Mouse (Mus musculus) kidney, embryonic 15.5 days (tissue): Measurements from ENCODE around the gene Igdcc3. TPM values are rescaled to one million over a fixed set of nuclear protein-coding genes. Genes with fewer than 3 reads are reported as not detected.

ENCODE experiments used
- ATAC-seq: fragments of 200-750 bp; cut with Nextera tagmentation; replicated peaks from 2 replicates; pipeline ENCODE4 v1.8.0; 2017; ENCODE audit warnings: moderate TSS enrichment; ENCODE audit not compliant: low FRiP score
- H3K27ac ChIP-seq: fragments of 300-500 bp; sonication (generic); 2 replicates; pipeline ENCODE4 v1.5.1; 2015; ENCODE audit warnings: mild to moderate bottlenecking, inconsistent platforms
- H3K27me3 ChIP-seq: fragments of 300-500 bp; sonication (generic); 2 replicates; pipeline ENCODE4 v1.6.1; 2015; ENCODE audit warnings: inconsistent platforms
- H3K36me3 ChIP-seq: fragments of 300-500 bp; sonication (generic); 2 replicates; pipeline ENCODE4 v1.6.1; 2015; ENCODE audit warnings: inconsistent platforms
- H3K4me1 ChIP-seq: fragments of 300-500 bp; sonication (generic); 2 replicates; pipeline ENCODE4 v1.6.1; 2015; ENCODE audit warnings: inconsistent platforms
- H3K4me2 ChIP-seq: fragments of 300-500 bp; sonication (generic); 2 replicates; pipeline ENCODE4 v1.6.1; 2015; ENCODE audit warnings: moderate library complexity, mild to moderate bottlenecking, inconsistent platforms
- H3K4me3 ChIP-seq: fragments of 300-500 bp; sonication (generic); replicated peaks from 2 replicates; pipeline ENCODE4 v1.5.1; 2015; ENCODE audit warnings: mild to moderate bottlenecking, inconsistent platforms
- H3K9ac ChIP-seq: fragments of 300-500 bp; sonication (generic); 2 replicates; pipeline ENCODE4 v1.6.1; 2015; ENCODE audit warnings: mild to moderate bottlenecking, inconsistent platforms
- H3K9me3 ChIP-seq: fragments of 300-500 bp; sonication (generic); replicated peaks from 2 replicates; pipeline ENCODE4 v1.6.1; 2016; ENCODE audit warnings: inconsistent platforms
- WGBS: fragments of 180-500 bp; shearing (Covaris S2); methylation state at CpG from one replicate; pipeline ENCODE4 v1.1.7; 2015; ENCODE audit warnings: mixed read lengths; 5-methylcytosine and 5-hydroxymethylcytosine counted together
- polyA plus RNA-seq: library from polyadenylated mRNA; unstranded; fragments of >200 nt; fragmentation: Nextera tagmentation; extraction: Ambion mirVana; gene quantifications from 2 replicates; pipeline ENCODE4 v1.2.1, GENCODE M21; 2015

Igdcc3 gene
- polyA plus RNA-seq, 1 experiment from 2014 or later: 4.2 TPM

- H3K4me2 ChIP-seq: peak overlapping the region; percentile 98
- H3K4me3 ChIP-seq: peak overlapping the region; percentile 81
- peak; percentile 72 for ATAC-seq
- H3K4me1 ChIP-seq: peaks cover 22% of the 10 kb centered on the region
- H3K27me3 ChIP-seq: peaks cover 37% of the 10 kb centered on the region
- peaks cover 15% of the 10 kb centered on the region for H3K36me3 ChIP-seq
- H3K27ac ChIP-seq: peak overlapping the region; percentile 91
- H3K9ac ChIP-seq: peak overlapping the region; percentile 88
- WGBS: under 1% methylated on average over 17 of the region's 17 CpGs
- no peaks in the 10 kb centered on the region for H3K9me3 ChIP-seq
These were observed 958 bp downstream of the Igdcc3 start for GRCm38 (mm10) chr9:65141976-65142318.

- peak; percentile 63 for ATAC-seq
- H3K27ac ChIP-seq: peak overlapping the region; percentile 91; the same call in 1 of the 2 replicates
- peak overlapping the region; percentile 88; the same call in 1 of the 2 replicates for H3K9ac ChIP-seq
These were observed 1.4 kb downstream of the Igdcc3 start for GRCm38 (mm10) chr9:65142399-65142798.

GRCm38 (mm10) chr9:65146001-65146400, 5.0 kb downstream of the Igdcc3 start:
- H3K27ac ChIP-seq: no peak overlapping the region
- H3K9me3 ChIP-seq: no peaks in the 10 kb centered on the region
- H3K4me3 ChIP-seq: no peak overlapping the region
- H3K27me3 ChIP-seq: peaks cover 18% of the 10 kb centered on the region; the same call in 1 of the 2 replicates
- 70% methylated on average over 5 of the region's 5 CpGs for WGBS
- ATAC-seq: no peak
- H3K4me2 ChIP-seq: no peak overlapping the region
- H3K36me3 ChIP-seq: peaks cover 20% of the 10 kb centered on the region
- H3K4me1 ChIP-seq: peaks cover 13% of the 10 kb centered on the region
- H3K9ac ChIP-seq: no peak overlapping the region

More at GRCm38 (mm10) chr9:65142399-65142798, 1.4 kb downstream of the Igdcc3 start:
- peak overlapping the region; percentile 81 for H3K4me3 ChIP-seq
- peaks cover 22% of the 10 kb centered on the region for H3K4me1 ChIP-seq
- peak overlapping the region; percentile 98 for H3K4me2 ChIP-seq
- peaks cover 20% of the 10 kb centered on the region for H3K36me3 ChIP-seq
- WGBS: 1% methylated on average over 8 of the region's 8 CpGs
- H3K9me3 ChIP-seq: no peaks in the 10 kb centered on the region
- H3K27me3 ChIP-seq: peaks cover 37% of the 10 kb centered on the region

- no peak overlapping the region for H3K27ac ChIP-seq
- 86% methylated on average over 7 of the region's 7 CpGs for WGBS
- no peak overlapping the region for H3K9ac ChIP-seq
- no peak overlapping the region for H3K4me2 ChIP-seq
- no peaks in the 10 kb centered on the region for H3K9me3 ChIP-seq
- ATAC-seq: no peak
- peaks cover 11% of the 10 kb centered on the region for H3K4me1 ChIP-seq
- no peak overlapping the region for H3K4me3 ChIP-seq
- peaks cover 10% of the 10 kb centered on the region; the same call in 1 of the 2 replicates for H3K27me3 ChIP-seq
- H3K36me3 ChIP-seq: peaks cover 20% of the 10 kb centered on the region
These were observed 7.5 kb downstream of the Igdcc3 start for GRCm38 (mm10) chr9:65148507-65148906.

GRCm38 (mm10) chr9:65152711-65153330, 11.8 kb downstream of the Igdcc3 start:
- WGBS: 60% methylated on average over 6 of the region's 6 CpGs
- no peaks in the 10 kb centered on the region; the same call in 1 of the 2 replicates for H3K36me3 ChIP-seq
- H3K4me1 ChIP-seq: peaks cover 52% of the 10 kb centered on the region
- peak overlapping the region; percentile 73 for H3K27ac ChIP-seq
- ATAC-seq: no peak
- 0 out of 2 replicates have a peak overlapping the region, but pooled peaks have one; percentile 10 for H3K9ac ChIP-seq
- no peaks in the 10 kb centered on the region for H3K27me3 ChIP-seq
- H3K9me3 ChIP-seq: no peaks in the 10 kb centered on the region
- no peak overlapping the region for H3K4me2 ChIP-seq
- no peak overlapping the region for H3K4me3 ChIP-seq

- peak; percentile 50; the same call in 1 of the 2 replicates for ATAC-seq
- Histone ChIP-seq H3K27ac (peak overlapping the region; percentile 73), H3K27me3 (no peaks in the 10 kb centered on the region), H3K9ac (0 out of 2 replicates have a peak overlapping the region, but pooled peaks have one; percentile 10), H3K4me3 (no peak overlapping the region), H3K9me3 (no peaks in the 10 kb centered on the region), H3K36me3 (no peaks in the 10 kb centered on the region; the same call in 1 of the 2 replicates), H3K4me2 (no peak overlapping the region), H3K4me1 (peaks cover 56% of the 10 kb centered on the region)
- 17% methylated on average over 5 of the region's 5 CpGs for WGBS
These were observed 12.3 kb downstream of the Igdcc3 start for GRCm38 (mm10) chr9:65153331-65153711.

- Histone ChIP-seq H3K27ac (peak overlapping the region; percentile 85), H3K9ac (no peak overlapping the region), H3K9me3 (no peaks in the 10 kb centered on the region), H3K4me2 (peak overlapping the region; percentile 33; the same call in 1 of the 2 replicates), H3K36me3 (no peaks in the 10 kb centered on the region), H3K4me1 (peaks cover 62% of the 10 kb centered on the region), H3K4me3 (no peak overlapping the region), H3K27me3 (peaks cover 3% of the 10 kb centered on the region; the same call in 1 of the 2 replicates)
- 37% methylated on average over 9 of the region's 9 CpGs for WGBS
- ATAC-seq: peak; percentile 79
These were observed 13.9 kb downstream of the Igdcc3 start for GRCm38 (mm10) chr9:65154692-65155455.

GRCm38 (mm10) chr9:65156604-65157003, 15.6 kb downstream of the Igdcc3 start:
- Histone ChIP-seq H3K27ac (no peak overlapping the region), H3K27me3 (peaks cover 19% of the 10 kb centered on the region), H3K4me3 (no peak overlapping the region), H3K9ac (no peak overlapping the region), H3K9me3 (no peaks in the 10 kb centered on the region), H3K36me3 (no peaks in the 10 kb centered on the region), H3K4me2 (peak overlapping the region; percentile 36), H3K4me1 (peaks cover 62% of the 10 kb centered on the region)
- no peak for ATAC-seq
- WGBS: 8% methylated on average over 8 of the region's 8 CpGs

- H3K27me3 ChIP-seq: peaks cover 29% of the 10 kb centered on the region
- ATAC-seq: no peak
- no peak overlapping the region for H3K4me3 ChIP-seq
- peaks cover 65% of the 10 kb centered on the region for H3K4me1 ChIP-seq
- 53% methylated on average over 6 of the region's 6 CpGs for WGBS
- no peak overlapping the region for H3K4me2 ChIP-seq
- H3K9ac ChIP-seq: no peak overlapping the region
- no peak overlapping the region for H3K27ac ChIP-seq
- no peaks in the 10 kb centered on the region for H3K36me3 ChIP-seq
- no peaks in the 10 kb centered on the region for H3K9me3 ChIP-seq
These were observed 16.6 kb downstream of the Igdcc3 start for GRCm38 (mm10) chr9:65157631-65158030.

GRCm38 (mm10) chr9:65161188-65161587, 20.2 kb downstream of the Igdcc3 start:
- 70% methylated on average over 4 of the region's 4 CpGs for WGBS
- Histone ChIP-seq H3K27me3 (peaks cover 57% of the 10 kb centered on the region), H3K36me3 (no peaks in the 10 kb centered on the region), H3K4me3 (no peak overlapping the region), H3K4me2 (no peak overlapping the region), H3K4me1 (peaks cover 46% of the 10 kb centered on the region), H3K9me3 (no peaks in the 10 kb centered on the region), H3K9ac (no peak overlapping the region), H3K27ac (no peak overlapping the region)
- ATAC-seq: no peak

- Histone ChIP-seq H3K9me3 (no peaks in the 10 kb centered on the region), H3K27me3 (peaks cover 59% of the 10 kb centered on the region), H3K4me1 (peaks cover 46% of the 10 kb centered on the region), H3K9ac (no peak overlapping the region), H3K36me3 (no peaks in the 10 kb centered on the region), H3K27ac (no peak overlapping the region), H3K4me2 (no peak overlapping the region), H3K4me3 (no peak overlapping the region)
- ATAC-seq: no peak
- WGBS: 41% methylated on average over 8 of the region's 8 CpGs
These were observed 20.9 kb downstream of the Igdcc3 start for GRCm38 (mm10) chr9:65161881-65162280.
